Comparison of ENCODE assay signal across 9 mouse cellular contexts in the genomic region with DNA sequence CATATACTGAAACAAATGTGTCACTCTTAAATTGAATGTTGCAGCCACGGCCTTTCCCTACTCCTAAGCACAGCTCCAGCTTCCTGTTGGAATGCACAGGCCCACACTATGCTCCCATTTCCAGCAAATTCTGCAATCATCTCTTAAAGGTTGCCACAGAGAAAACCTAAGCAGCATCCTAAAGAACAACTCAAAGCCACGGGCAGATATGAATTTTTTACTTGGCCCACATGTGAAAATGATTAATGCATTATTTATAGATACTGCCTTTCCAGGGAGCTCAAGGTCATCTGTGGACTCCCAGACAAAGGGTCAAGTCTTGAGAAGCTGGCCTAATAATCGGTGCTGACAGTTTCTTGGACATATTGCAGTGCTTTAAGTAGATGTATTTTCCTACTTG.
DNase-seq lines count a peak whose midpoint lies in the region; ATAC-seq lines count a peak whose summit lies in the region.
"Had no signal": no experiment of that assay in that cellular context is flagged by ENCODE, and none has a peak within 500 bp of the region (broad histone marks: within the 10 kb centered on the region; RNA-seq: fewer than 3 reads in every experiment).

No protein-coding gene starts in this region.

- H3K4me1 ChIP-seq in neural tube, embryonic 11.5 days (ENCODE audit: control insufficient read depth, insufficient read depth, low read length) = peaks cover 9% of the 10 kb centered on the region
- H3K4me1 ChIP-seq in limb, embryonic 10.5 days = peaks cover 21% of the 10 kb centered on the region
- H3K4me1 ChIP-seq: megakaryocyte, embryonic 14.5 days had no signal

- WGBS in neural tube, embryonic 11.5 days = 41% methylated on average over 3 of the region's 3 CpGs
- 36% methylated on average over 3 of the region's 3 CpGs for WGBS in limb, embryonic 10.5 days

- no peaks in the 10 kb centered on the region for H3K36me3 ChIP-seq in neural tube, embryonic 11.5 days (ENCODE audit: control insufficient read depth, insufficient read depth, low read length)
- no peaks in the 10 kb centered on the region for H3K36me3 ChIP-seq in limb, embryonic 10.5 days

- H3K9ac ChIP-seq in neural tube, embryonic 11.5 days (ENCODE audit: low read length) = no peak overlapping the region

- no peaks in the 10 kb centered on the region for H3K27me3 ChIP-seq in neural tube, embryonic 11.5 days (ENCODE audit: control insufficient read depth, insufficient read depth, low read length)
- H3K27me3 ChIP-seq in limb, embryonic 10.5 days (ENCODE audit: low read depth, poor library complexity, severe bottlenecking) = no peaks in the 10 kb centered on the region
- H3K27me3 ChIP-seq: megakaryocyte, embryonic 14.5 days had no signal

- H3K4me3 ChIP-seq in neural tube, embryonic 11.5 days (ENCODE audit: low read depth, low read length) = no peak overlapping the region
- no peak overlapping the region for H3K4me3 ChIP-seq in limb, embryonic 10.5 days
- H3K4me3 ChIP-seq: megakaryocyte, embryonic 14.5 days had no signal

- H3K9me3 ChIP-seq in neural tube, embryonic 11.5 days (ENCODE audit: control insufficient read depth, low read length) = no peaks in the 10 kb centered on the region
- H3K9me3 ChIP-seq in limb, embryonic 10.5 days (replicated peaks) = no peaks in the 10 kb centered on the region
- H3K9me3 ChIP-seq: megakaryocyte, embryonic 14.5 days had no signal

- peak overlapping the region; percentile 34; the same call in 1 of the 2 replicates for H3K27ac ChIP-seq in neural tube, embryonic 11.5 days (ENCODE audit: low read depth, low read length)
- peak overlapping the region; percentile 76 for H3K27ac ChIP-seq in limb, embryonic 10.5 days

- ATAC-seq in neural tube, embryonic 11.5 days (ENCODE audit: insufficient read depth, low FRiP score, low TSS enrichment) = no peak
- no peak for ATAC-seq in megakaryocyte-erythroid progenitor cell, adult 5-6 weeks (replicated peaks; ENCODE audit: low FRiP score, low TSS enrichment, poor library complexity, severe bottlenecking)

- intact Hi-C loops in heart, postnatal 14 days (cut with DNase I) = loop anchor here (5.0 to 10.0 kb wide), 4 partner anchors 369 to 979 kb away; no protein-coding TSS in a partner anchor

- DNase-seq in heart, adult 8-10 months (ENCODE audit: low spot score) = peak; percentile 11
- no peak for DNase-seq in heart, postnatal 14 days
- DNase-seq in neural tube, embryonic 11.5 days (ENCODE audit: low spot score) = peak; percentile 13
- DNase-seq in neural tube, embryonic 10.5 days (ENCODE audit: extremely low spot score, low spot score) = no peak
- DNase-seq in limb, embryonic 10.5 days (ENCODE audit: low spot score) = no peak
- DNase-seq in layer of hippocampus, postnatal 36 days = no peak
- no peak for DNase-seq in cerebellum, adult 11 months

- no peak overlapping the region for H3K4me2 ChIP-seq in neural tube, embryonic 11.5 days (ENCODE audit: low read depth)

Comparison
In these comparisons a context has a peak if more than half of its experiments do, and no peak if none do; other contexts are left out.
1. DNase-seq: peak in heart, adult 8-10 months (single experiment) and neural tube, embryonic 11.5 days (single experiment); none in heart, postnatal 14 days (0 of 2), neural tube, embryonic 10.5 days (single experiment), limb, embryonic 10.5 days (single experiment), layer of hippocampus, postnatal 36 days (0 of 2) and cerebellum, adult 11 months (single experiment).